Mouse (Mus musculus) neutrophil, adult 59 days (primary cell): Measurements from ENCODE around the gene Gm10647. TPM values are rescaled to one million over a fixed set of nuclear protein-coding genes. Genes with fewer than 3 reads are reported as not detected.

ENCODE experiments used
- total RNA-seq, 2 experiments: library from RNA; stranded (reverse); gene quantifications; 1 replicate in 1 of 2; 2 replicates in 1 of 2; pipeline ENCODE4 v1.2.4; 2023

The Gm10647 gene
- total RNA-seq = under 1 TPM; 0.18 to 0.60 TPM

DNA sequence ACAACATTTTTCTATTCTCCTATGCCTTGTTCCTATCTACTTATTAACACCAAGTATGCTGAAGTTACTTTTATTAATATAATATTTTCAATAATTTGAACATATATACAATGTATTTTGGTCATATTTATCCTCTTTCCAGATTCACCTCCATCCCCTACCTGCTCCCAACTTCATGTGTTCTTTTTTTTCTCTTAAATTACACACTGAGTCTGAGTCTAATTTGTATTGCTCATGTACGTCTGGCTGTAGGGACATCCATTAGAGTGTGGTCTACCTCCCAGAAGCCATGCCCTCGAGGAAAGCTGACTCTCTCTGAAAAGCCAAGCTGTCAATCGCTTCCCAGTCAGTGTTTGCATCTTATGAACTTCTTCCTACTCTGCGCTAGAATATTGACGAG lies at the start of gene Gm10647:
Gm10647 (plus strand) TSS at position 301 of the 400 bp plus-strand sequence.

DNA sequence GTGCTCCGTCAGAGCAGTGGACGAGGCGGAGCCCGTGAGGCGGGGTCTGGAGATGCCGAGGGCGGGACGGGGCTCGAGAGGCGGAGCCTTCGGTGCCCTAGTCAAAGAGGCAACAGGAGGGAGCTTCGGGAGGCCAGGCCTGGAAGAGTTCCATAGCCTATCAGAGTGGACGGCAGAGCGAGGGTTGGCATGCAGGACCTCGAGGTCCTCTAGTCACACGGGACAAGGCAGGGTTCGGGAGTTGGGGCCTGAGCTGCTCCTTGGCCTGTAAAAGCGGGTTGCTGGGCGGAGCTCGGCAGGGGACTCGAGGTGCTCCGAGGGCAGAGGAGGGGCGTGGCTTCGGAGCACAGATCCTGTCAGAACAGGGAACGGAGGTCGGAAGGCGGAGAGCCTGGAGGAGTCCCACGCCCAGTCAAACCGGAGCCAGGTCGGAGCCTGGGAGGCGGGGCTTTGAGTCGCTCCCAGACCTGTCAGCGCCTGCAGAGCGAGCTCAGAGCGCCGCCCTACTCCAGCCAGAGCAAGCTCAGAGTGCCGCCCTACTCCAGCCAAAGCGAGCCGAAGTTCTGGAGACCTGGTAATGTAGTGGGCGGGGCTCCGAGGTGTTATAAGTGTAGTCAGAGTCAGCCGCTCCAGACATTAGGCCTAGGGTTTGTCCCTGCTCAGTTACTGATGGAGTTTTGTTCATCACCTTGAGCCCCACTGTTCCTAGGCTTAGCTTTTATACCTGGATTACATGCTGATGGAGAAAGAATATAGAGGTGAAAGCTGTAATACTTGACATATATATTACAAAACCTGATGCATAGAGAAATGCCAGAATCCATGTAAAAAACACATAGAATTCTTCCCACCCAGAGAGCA lies 1.1 kb upstream of the Gm10647 start, which contains the start of gene Aph1b:
Aph1b (minus strand) TSS at position 27 of the 861 bp plus-strand sequence.

DNA sequence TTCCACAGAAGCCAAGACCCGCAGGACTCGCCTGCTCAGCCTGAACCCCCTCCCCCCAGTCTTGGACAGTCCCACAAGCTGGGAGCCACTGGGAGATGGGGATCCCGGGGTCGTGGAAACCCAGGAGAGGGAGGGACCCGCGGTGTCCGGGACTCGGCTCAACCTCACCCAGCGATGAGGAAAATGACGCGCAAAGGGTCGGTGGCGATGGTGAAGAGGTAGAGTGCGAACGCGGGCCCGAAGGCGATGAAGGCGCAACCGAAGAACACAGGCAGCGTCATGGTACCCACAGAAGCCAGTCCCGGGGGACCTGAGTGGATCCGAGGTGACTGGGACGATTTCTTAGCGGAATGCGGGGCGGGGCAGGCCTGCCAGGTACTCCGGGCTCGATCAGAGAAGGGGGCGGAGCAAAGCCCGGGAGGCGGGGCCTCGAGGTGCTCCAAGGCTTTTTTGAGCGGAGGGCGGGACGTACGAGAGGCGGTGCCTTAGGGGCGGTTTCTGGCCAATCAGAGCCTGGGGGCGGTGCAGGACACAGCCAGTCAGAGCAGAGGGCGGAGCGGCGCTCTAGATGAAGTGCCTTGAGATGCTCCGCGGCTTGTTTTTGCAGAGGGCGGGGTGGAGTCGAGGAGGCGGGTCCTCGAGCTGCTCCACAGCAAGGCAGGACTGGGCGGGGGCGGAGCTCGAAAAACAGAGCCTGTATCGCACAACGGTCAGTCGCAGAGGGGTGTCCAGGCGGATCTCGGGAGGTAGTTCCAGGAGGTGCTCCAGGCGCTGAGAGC lies 37.7 kb downstream of the Gm10647 start, which contains the start of gene Aph1c:
Aph1c (minus strand) TSS at position 409 of the 779 bp plus-strand sequence.

Other genes starting within 250 kb of the Gm10647 start
- 100 to 1,000 TPM in 1 of 2 experiments, 10 to 100 TPM in 1; 93.2 to 101 TPM for gene Usp3, start 203.9 kb upstream of the Gm10647 start, total RNA-seq
- under 1 TPM in 1 of 2 experiments, not detected in 1; 0.29 TPM for gene Car12, start 83.4 kb upstream of the Gm10647 start, total RNA-seq
- 10 to 100 TPM; 28.3 to 36.2 TPM for gene Aph1b, start 1.5 kb upstream of the Gm10647 start, total RNA-seq
- 10 to 100 TPM; 12.1 to 12.2 TPM for gene Aph1c, start 37.7 kb downstream of the Gm10647 start, total RNA-seq
- 10 to 100 TPM; 82.5 to 84.2 TPM for gene Rab8b, start 122.6 kb downstream of the Gm10647 start, total RNA-seq
- gene Rps27l, start 149.0 kb downstream of the Gm10647 start, total RNA-seq = 10 to 100 TPM; 81.7 to 96.6 TPM
- 10 to 100 TPM; 16.6 to 21.0 TPM for gene Lactb, start 178.4 kb downstream of the Gm10647 start, total RNA-seq